Comparison of ENCODE assay signal across 7 mouse cellular contexts in genomic region chr9:78480706-78481358, GRCm38 (mm10). TPM values are rescaled to one million over a fixed set of nuclear protein-coding genes. Genes with fewer than 3 reads are reported as not detected.
DNase-seq lines count a peak whose midpoint lies in the region; ATAC-seq and TF ChIP-seq lines count a peak whose summit lies in the region.

No protein-coding gene starts in this region.

- no peak for TF ChIP-seq CTCF in heart, adult 2 months (IDR thresholded peaks at IDR 0.05)
- no peak for TF ChIP-seq CTCF in midbrain, postnatal 0 days (IDR thresholded peaks at IDR 0.05)

- peak overlapping the region; percentile 99 for H3K9ac ChIP-seq in embryonic facial prominence, embryonic 12.5 days
- H3K9ac ChIP-seq in heart, adult 2 months (ENCODE audit: low read depth, low read length) = peak overlapping the region; percentile 93
- H3K9ac ChIP-seq in limb, embryonic 15.5 days = peak overlapping the region; percentile 100
- H3K9ac ChIP-seq in midbrain, postnatal 0 days (replicated peaks; ENCODE audit: low read length, poor library complexity, severe bottlenecking) = peak overlapping the region; percentile 100

- no peaks in the 10 kb centered on the region for H3K9me3 ChIP-seq in embryonic facial prominence, embryonic 12.5 days
- no peaks in the 10 kb centered on the region for H3K9me3 ChIP-seq in limb, embryonic 15.5 days
- H3K9me3 ChIP-seq in midbrain, postnatal 0 days (ENCODE audit: low read length) = no peaks in the 10 kb centered on the region

- WGBS in embryonic facial prominence, embryonic 12.5 days = under 1% methylated on average over 46 of the region's 46 CpGs
- WGBS in heart, adult 2 months = 2% methylated on average over 46 of the region's 46 CpGs
- 0% methylated on average over 42 of the region's 46 CpGs for WGBS in limb, embryonic 15.5 days
- under 1% methylated on average over 43 of the region's 46 CpGs for WGBS in midbrain, postnatal 0 days

- intact Hi-C loops in heart, adult 2 months (cut with DNase I) = loop anchor here (2.0 to 5.0 kb wide), 2 partner anchors 34 to 46 kb away; partner anchors contain the start of genes Gm17324 and Mto1

- H3K4me1 ChIP-seq in embryonic facial prominence, embryonic 12.5 days = peaks cover 16% of the 10 kb centered on the region; the same call in 1 of the 2 replicates
- peaks cover 4% of the 10 kb centered on the region for H3K4me1 ChIP-seq in heart, adult 2 months (ENCODE audit: control insufficient read depth, insufficient read depth, low read length)
- H3K4me1 ChIP-seq in limb, embryonic 15.5 days = peaks cover 11% of the 10 kb centered on the region; the same call in 1 of the 2 replicates
- no peaks in the 10 kb centered on the region for H3K4me1 ChIP-seq in midbrain, postnatal 0 days (ENCODE audit: insufficient read depth, low read length)

- no peak for TF ChIP-seq EP300 in heart, adult 2 months (IDR thresholded peaks at IDR 0.05; ENCODE audit: insufficient read depth, low read depth, low read length)

- H3K27ac ChIP-seq in embryonic facial prominence, embryonic 12.5 days = peak overlapping the region; percentile 98
- peak overlapping the region; percentile 95 for H3K27ac ChIP-seq in heart, adult 2 months
- peak overlapping the region; percentile 99 for H3K27ac ChIP-seq in limb, embryonic 15.5 days
- peak overlapping the region; percentile 98 for H3K27ac ChIP-seq in midbrain, postnatal 0 days (ENCODE audit: low read depth, low read length)

- H3K36me3 ChIP-seq in embryonic facial prominence, embryonic 12.5 days = peaks cover 30% of the 10 kb centered on the region
- H3K36me3 ChIP-seq in heart, adult 2 months (ENCODE audit: control insufficient read depth, insufficient read depth, low read length) = peaks cover 23% of the 10 kb centered on the region
- peaks cover 33% of the 10 kb centered on the region for H3K36me3 ChIP-seq in limb, embryonic 15.5 days
- peaks cover 14% of the 10 kb centered on the region; the same call in 1 of the 2 replicates for H3K36me3 ChIP-seq in midbrain, postnatal 0 days (ENCODE audit: insufficient read depth, low read length)

- peak overlapping the region; percentile 62 for H3K4me2 ChIP-seq in embryonic facial prominence, embryonic 12.5 days (replicated peaks)
- peak overlapping the region; percentile 51 for H3K4me2 ChIP-seq in limb, embryonic 15.5 days
- H3K4me2 ChIP-seq in midbrain, postnatal 0 days (ENCODE audit: low read depth, low read length, poor library complexity, severe bottlenecking) = peak overlapping the region; percentile 54

- H3K79me2 ChIP-seq in heart, adult 2 months (replicated peaks; ENCODE audit: control insufficient read depth, insufficient read depth, low read length) = no peaks in the 10 kb centered on the region

- peak; percentile 92 for DNase-seq in adrenal gland, postnatal 14 days
- peak; percentile 78 to 83 for DNase-seq in heart, adult 2 months
- peak; percentile 84 for DNase-seq in kidney, adult 8-10 months
- peak; percentile 71 for DNase-seq in midbrain, postnatal 0 days (ENCODE audit: low spot score)
- peak; percentile 77 to 85 for DNase-seq in spleen, postnatal 10 days (ENCODE audit: low spot score in 2 of 2)

- ATAC-seq in embryonic facial prominence, embryonic 12.5 days (ENCODE audit: insufficient number of reproducible peaks, insufficient read depth, low FRiP score, low TSS enrichment) = 0 out of 2 replicates have a peak, but pooled peaks have one; percentile 1
- ATAC-seq in limb, embryonic 15.5 days (ENCODE audit: insufficient number of reproducible peaks, low FRiP score, low TSS enrichment, low read depth) = peak; percentile 8; the same call in 1 of the 2 replicates
- ATAC-seq in midbrain, postnatal 0 days (ENCODE audit: low FRiP score) = peak; percentile 41

- H3K4me3 ChIP-seq in embryonic facial prominence, embryonic 12.5 days = peak overlapping the region; percentile 97
- peak overlapping the region; percentile 86 for H3K4me3 ChIP-seq in heart, adult 2 months
- peak overlapping the region; percentile 89 for H3K4me3 ChIP-seq in limb, embryonic 15.5 days
- H3K4me3 ChIP-seq in midbrain, postnatal 0 days (ENCODE audit: low read depth, low read length) = peak overlapping the region; percentile 97

- TF ChIP-seq POLR2A in heart, adult 2 months (IDR thresholded peaks at IDR 0.05; ENCODE audit: insufficient read depth, low read depth, low read length) = no peak; the same call in 1 of the 2 replicates

- H3K27me3 ChIP-seq in embryonic facial prominence, embryonic 12.5 days = no peaks in the 10 kb centered on the region
- no peaks in the 10 kb centered on the region; the same call in 1 of the 2 replicates for H3K27me3 ChIP-seq in heart, adult 2 months (ENCODE audit: control insufficient read depth, insufficient read depth, low read length)
- H3K27me3 ChIP-seq in limb, embryonic 15.5 days = no peaks in the 10 kb centered on the region
- no peaks in the 10 kb centered on the region for H3K27me3 ChIP-seq in midbrain, postnatal 0 days (ENCODE audit: insufficient read depth, low read length)

RNA-seq across cellular contexts. Expression of gene Eef1a1, which starts 8.1 kb away (rescaled TPM):
- 6,863 and 7,423 TPM in 2 replicates for total RNA-seq in adrenal gland, postnatal 14 days (2021)
- polyA plus RNA-seq in embryonic facial prominence, embryonic 12.5 days (2016; fragmentation: Nextera tagmentation; extraction: Ambion mirVana) = 3,992 and 4,191 TPM in 2 replicates
- total RNA-seq in heart, adult 2 months (2021) = 1,000 to 10,000 TPM in 1 of 2 experiments, 100 to 1,000 TPM in 1; 970 to 1,045 TPM
- 901 and 1,346 TPM in 2 replicates for polyA plus RNA-seq in heart, adult 2 months (2012; rRNA removed)
- polyA plus RNA-seq in limb, embryonic 15.5 days (2015; fragmentation: Nextera tagmentation; extraction: Ambion mirVana) = 4,450 and 5,127 TPM in 2 replicates
- total RNA-seq in midbrain, postnatal 0 days (2014; rRNA removed) = 6,169 and 7,035 TPM in 2 replicates
- polyA plus RNA-seq in midbrain, postnatal 0 days (2015; fragmentation: Nextera tagmentation; extraction: Ambion mirVana) = 2,410 and 2,461 TPM in 2 replicates

RNA-seq across cellular contexts. Expression of gene Gm17324, which starts 32.2 kb away (rescaled TPM):
- 0.56 TPM in 1 of 2 replicates, not detected in the other for total RNA-seq in adrenal gland, postnatal 14 days (2021)
- 1.0 and 1.6 TPM in 2 replicates for polyA plus RNA-seq in embryonic facial prominence, embryonic 12.5 days (2016; fragmentation: Nextera tagmentation; extraction: Ambion mirVana)
- total RNA-seq in heart, adult 2 months (2021) = not detected
- not detected in 2 replicates for polyA plus RNA-seq in heart, adult 2 months (2012; rRNA removed)
- polyA plus RNA-seq in limb, embryonic 15.5 days (2015; fragmentation: Nextera tagmentation; extraction: Ambion mirVana) = 0.71 and 0.83 TPM in 2 replicates
- total RNA-seq in midbrain, postnatal 0 days (2014; rRNA removed) = 0.47 and 5.4 TPM in 2 replicates
- 3.7 and 4.1 TPM in 2 replicates for polyA plus RNA-seq in midbrain, postnatal 0 days (2015; fragmentation: Nextera tagmentation; extraction: Ambion mirVana)

RNA-seq across cellular contexts. Expression of gene Mto1, which starts 32.8 kb away (rescaled TPM):
- total RNA-seq in adrenal gland, postnatal 14 days (2021) = 27.8 and 29.5 TPM in 2 replicates
- polyA plus RNA-seq in embryonic facial prominence, embryonic 12.5 days (2016; fragmentation: Nextera tagmentation; extraction: Ambion mirVana) = 22.1 and 22.8 TPM in 2 replicates
- total RNA-seq in heart, adult 2 months (2021) = 10 to 100 TPM; 22.5 to 27.6 TPM
- polyA plus RNA-seq in heart, adult 2 months (2012; rRNA removed) = 15.8 and 24.9 TPM in 2 replicates
- 21.2 and 24.6 TPM in 2 replicates for polyA plus RNA-seq in limb, embryonic 15.5 days (2015; fragmentation: Nextera tagmentation; extraction: Ambion mirVana)
- total RNA-seq in midbrain, postnatal 0 days (2014; rRNA removed) = 27.1 and 27.5 TPM in 2 replicates
- polyA plus RNA-seq in midbrain, postnatal 0 days (2015; fragmentation: Nextera tagmentation; extraction: Ambion mirVana) = 18.5 and 18.7 TPM in 2 replicates

RNA-seq across cellular contexts. Expression of gene Cgas, which starts 37.8 kb away (rescaled TPM):
- total RNA-seq in adrenal gland, postnatal 14 days (2021) = 1.4 and 1.6 TPM in 2 replicates
- 1.7 and 2.1 TPM in 2 replicates for polyA plus RNA-seq in embryonic facial prominence, embryonic 12.5 days (2016; fragmentation: Nextera tagmentation; extraction: Ambion mirVana)
- total RNA-seq in heart, adult 2 months (2021) = under 1 TPM; 0.43 to 0.55 TPM
- 0.20 and 0.32 TPM in 2 replicates for polyA plus RNA-seq in heart, adult 2 months (2012; rRNA removed)
- 2.7 and 3.4 TPM in 2 replicates for polyA plus RNA-seq in limb, embryonic 15.5 days (2015; fragmentation: Nextera tagmentation; extraction: Ambion mirVana)
- total RNA-seq in midbrain, postnatal 0 days (2014; rRNA removed) = 0.55 and 0.71 TPM in 2 replicates
- polyA plus RNA-seq in midbrain, postnatal 0 days (2015; fragmentation: Nextera tagmentation; extraction: Ambion mirVana) = 0.56 and 0.74 TPM in 2 replicates

Comparison
In these comparisons a context has a peak if more than half of its experiments do, and no peak if none do; other contexts are left out.
1. Peak in every context shown above with its lines: DNase-seq, ATAC-seq, H3K4me3 ChIP-seq and H3K27ac ChIP-seq.